Mouse (Mus musculus): ENCODE measurements around the gene Pin1.
"Not testable (repeated sequence)": the region's sequence is repeated elsewhere in the genome, so short reads cannot be mapped to it uniquely, and the experiment has no call there.

DNA sequence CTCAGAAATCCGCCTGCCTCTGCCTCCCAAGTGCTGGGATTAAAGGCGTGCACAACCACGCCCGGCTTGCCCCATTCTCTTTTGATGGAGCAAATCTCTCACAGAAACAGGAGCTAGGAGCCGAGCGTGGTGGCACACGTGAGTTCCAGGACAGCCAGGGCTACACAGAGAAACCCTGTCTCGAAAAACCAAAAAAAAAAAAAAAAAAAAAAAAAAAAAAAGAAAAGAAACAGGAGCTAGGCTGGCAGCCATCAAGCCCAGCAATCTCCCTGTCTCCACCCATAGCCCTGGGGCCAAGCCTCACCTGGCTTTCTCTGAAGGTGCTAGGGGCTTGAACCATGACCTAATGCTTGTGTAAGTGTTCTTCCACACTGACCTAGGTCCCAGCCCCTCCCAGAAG lies 16.2 kb upstream of the Pin1 start:
- TF ChIP-seq ZC3H11A (IDR thresholded peaks at IDR 0.05; ENCODE audit: borderline replicate concordance, low read depth, low read length); ZNF384 (IDR thresholded peaks at IDR 0.05; ENCODE audit: low read depth, low read length); CHD2 (IDR thresholded peaks at IDR 0.05; ENCODE audit: low read depth, low read length); HCFC1 (IDR thresholded peaks at IDR 0.05; ENCODE audit: borderline replicate concordance, insufficient read depth, low read length): not testable (repeated sequence)

All from ES-E14 (cell line).